Mouse (Mus musculus) ovary, postnatal 36 days (tissue): Measurements from ENCODE around the gene Tenm3.

Experiments
- DNase-seq: peaks from one replicate; pipeline ENCODE4 v3.0.0; 2022; ENCODE audit warnings: low spot score, mixed read lengths

Gene Tenm3

GRCm38 (mm10) chr8:48655381-48656043 is 188.2 kb downstream of the Tenm3 start:
- no peak for DNase-seq

GRCm38 (mm10) chr8:48649845-48650244 is 193.9 kb downstream of the Tenm3 start:
- no peak for DNase-seq

GRCm38 (mm10) chr8:48649415-48649814 is 194.3 kb downstream of the Tenm3 start:
- no peak for DNase-seq

- DNase-seq: no peak
Measured at GRCm38 (mm10) chr8:48646110-48646509, 197.6 kb downstream of the Tenm3 start.

- no peak for DNase-seq
Measured at GRCm38 (mm10) chr8:48638129-48638528, 205.6 kb downstream of the Tenm3 start.

GRCm38 (mm10) chr8:48636979-48637378 is 206.8 kb downstream of the Tenm3 start:
- no peak for DNase-seq

- DNase-seq: no peak
Measured at GRCm38 (mm10) chr8:48635815-48636214, 207.9 kb downstream of the Tenm3 start.

- DNase-seq: no peak
Measured at GRCm38 (mm10) chr8:48633426-48633825, 210.3 kb downstream of the Tenm3 start.

GRCm38 (mm10) chr8:48622517-48623153 is 221.1 kb downstream of the Tenm3 start:
- no peak for DNase-seq

- DNase-seq: no peak
Measured at GRCm38 (mm10) chr8:48615088-48615487, 228.7 kb downstream of the Tenm3 start.

- DNase-seq: no peak
Measured at GRCm38 (mm10) chr8:48611934-48612512, 231.7 kb downstream of the Tenm3 start.

GRCm38 (mm10) chr8:48611126-48611525 is 232.6 kb downstream of the Tenm3 start:
- no peak for DNase-seq

GRCm38 (mm10) chr8:48610316-48610715 is 233.4 kb downstream of the Tenm3 start:
- no peak for DNase-seq

- DNase-seq: no peak
Measured at GRCm38 (mm10) chr8:48609684-48610083, 234.1 kb downstream of the Tenm3 start.

GRCm38 (mm10) chr8:48604190-48604897 is 239.4 kb downstream of the Tenm3 start:
- no peak for DNase-seq

GRCm38 (mm10) chr8:48603165-48603840 is 240.4 kb downstream of the Tenm3 start:
- no peak for DNase-seq

GRCm38 (mm10) chr8:48601621-48602020 is 242.1 kb downstream of the Tenm3 start:
- DNase-seq: no peak

GRCm38 (mm10) chr8:48599028-48599427 is 244.7 kb downstream of the Tenm3 start:
- DNase-seq: no peak

- DNase-seq: no peak
Measured at GRCm38 (mm10) chr8:48596332-48596731, 247.4 kb downstream of the Tenm3 start.

GRCm38 (mm10) chr8:48591818-48592217 is 251.9 kb downstream of the Tenm3 start:
- no peak for DNase-seq

GRCm38 (mm10) chr8:48579732-48580131 is 264.0 kb downstream of the Tenm3 start:
- no peak for DNase-seq

- no peak for DNase-seq
Measured at GRCm38 (mm10) chr8:48579144-48579543, 264.6 kb downstream of the Tenm3 start.
